Mouse (Mus musculus) cerebellum, postnatal 25 days (tissue): ENCODE measurements around the gene Crispld2.

ENCODE experiments used
- DNase-seq, 2 experiments: peaks; one replicate each; pipeline ENCODE4 v3.0.0; 2021; ENCODE audit warnings: mixed read lengths in 2 of 2

The Crispld2 gene

DNA sequence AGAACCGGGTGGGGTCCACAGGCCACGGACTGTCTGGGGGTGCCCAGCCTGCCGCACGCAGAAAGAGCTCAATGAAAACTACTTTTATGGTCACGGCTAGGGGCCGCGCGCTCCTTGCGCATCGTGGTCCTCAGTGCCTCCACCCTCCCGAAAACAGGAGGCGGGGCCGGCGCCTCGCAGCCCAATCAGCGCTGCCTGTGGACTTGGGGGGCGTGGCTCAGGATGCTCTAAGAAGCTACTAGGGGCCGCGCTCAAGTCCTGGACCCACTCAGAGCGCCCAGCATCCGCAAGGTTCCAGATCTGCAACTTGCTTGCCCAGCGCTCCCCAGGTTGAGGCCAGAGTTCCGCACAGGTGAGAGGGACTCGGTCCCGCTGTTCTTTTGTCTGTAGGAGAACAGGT is at the start of gene Crispld2:
Crispld2 (plus strand) TSS at position 190 of the 400 bp plus-strand sequence.
- peak; percentile 40 to 69 for DNase-seq

GRCm38 (mm10) chr8:119943616-119944015 is 48.6 kb upstream of the Crispld2 start:
- DNase-seq = peak; percentile 51 to 59

GRCm38 (mm10) chr8:119944096-119944811 is 48.0 kb upstream of the Crispld2 start:
- peak; percentile 89 to 90 for DNase-seq

DNA sequence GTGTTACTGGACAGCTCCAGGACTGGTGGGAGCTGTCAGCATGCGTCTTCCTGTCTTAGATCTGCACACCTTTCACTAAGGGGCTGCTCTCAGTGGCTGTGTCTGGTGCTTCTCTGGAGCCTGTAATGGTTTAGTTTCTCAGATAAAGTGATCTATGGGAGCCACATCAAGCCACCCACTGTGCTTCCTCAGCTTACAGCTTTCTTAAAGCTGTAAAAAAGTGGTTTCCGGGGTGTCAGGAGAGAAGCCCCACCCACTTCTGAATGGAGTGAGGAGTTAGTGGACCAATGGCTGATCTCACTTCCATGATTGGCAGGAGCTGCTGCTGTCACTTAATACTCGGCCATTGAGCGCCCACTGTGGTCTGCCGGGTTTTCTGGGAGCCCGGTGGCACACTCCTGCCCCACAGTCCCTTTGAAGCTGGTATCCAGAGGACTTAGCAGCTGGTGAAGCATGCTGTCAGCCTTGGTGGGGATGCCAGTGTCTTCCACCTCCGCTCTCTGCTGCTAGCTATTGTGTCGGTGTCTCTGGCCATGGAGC is 45.8 kb upstream of the Crispld2 start:
- DNase-seq = no peak

DNA sequence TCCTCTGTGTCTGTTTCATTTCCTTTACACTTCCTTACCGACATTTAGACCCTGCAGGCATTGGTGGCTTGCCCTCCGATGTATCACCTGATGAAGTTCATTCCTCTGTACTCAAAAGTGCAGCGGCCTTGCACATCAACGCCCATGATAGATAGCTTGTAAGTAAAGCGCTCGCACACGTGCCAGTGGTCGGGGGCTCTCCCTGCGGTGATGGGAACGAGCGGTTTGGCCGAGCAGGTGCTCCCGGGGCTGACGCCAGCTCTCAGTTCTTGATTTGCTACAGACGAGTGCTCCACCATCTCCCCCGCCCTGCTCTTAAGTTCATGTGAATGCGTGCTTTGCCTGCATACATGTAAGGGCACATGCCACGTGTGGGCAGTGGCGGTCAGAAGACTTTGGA is 44.6 kb upstream of the Crispld2 start:
- no peak for DNase-seq

DNA sequence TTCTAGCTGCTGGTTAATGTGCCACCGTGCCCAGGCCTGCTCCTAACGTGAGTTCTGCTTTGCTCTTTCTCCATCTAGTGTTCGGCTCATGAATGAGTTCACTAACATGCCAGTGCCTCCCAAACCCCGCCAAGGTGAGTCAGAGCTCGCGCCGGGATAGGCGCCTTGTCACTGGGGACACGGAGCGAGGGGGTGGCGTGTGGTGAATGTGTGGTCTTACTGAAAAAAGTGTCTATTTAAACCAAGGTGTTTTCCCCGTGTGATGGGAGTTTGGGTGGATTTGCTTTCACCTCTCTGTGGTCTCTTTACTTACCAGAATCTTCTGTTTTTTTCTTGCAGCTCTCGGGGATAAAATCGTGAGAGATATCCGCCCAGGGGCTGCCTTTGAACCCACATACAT is 43.9 kb upstream of the Crispld2 start:
- DNase-seq = no peak

DNA sequence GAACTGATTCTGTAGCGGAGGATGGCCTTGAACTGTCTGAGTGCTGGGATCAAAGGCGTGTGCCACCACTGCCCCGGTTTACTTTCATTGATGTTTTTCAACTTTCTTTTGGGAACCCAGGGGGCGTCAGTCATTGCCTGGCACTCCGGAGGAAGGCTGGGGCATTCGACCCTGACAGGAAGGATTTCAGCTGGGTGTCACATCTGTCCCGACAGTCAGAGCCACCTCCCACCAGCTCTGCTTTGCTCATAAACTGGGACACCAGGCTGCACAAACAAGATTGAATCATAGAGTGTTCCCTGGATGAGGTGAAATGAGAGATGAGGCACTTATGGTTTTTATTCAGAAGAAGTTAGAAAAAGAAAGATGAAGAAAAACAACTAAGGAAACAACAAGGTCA is 40.0 kb upstream of the Crispld2 start:
- DNase-seq = no peak

DNA sequence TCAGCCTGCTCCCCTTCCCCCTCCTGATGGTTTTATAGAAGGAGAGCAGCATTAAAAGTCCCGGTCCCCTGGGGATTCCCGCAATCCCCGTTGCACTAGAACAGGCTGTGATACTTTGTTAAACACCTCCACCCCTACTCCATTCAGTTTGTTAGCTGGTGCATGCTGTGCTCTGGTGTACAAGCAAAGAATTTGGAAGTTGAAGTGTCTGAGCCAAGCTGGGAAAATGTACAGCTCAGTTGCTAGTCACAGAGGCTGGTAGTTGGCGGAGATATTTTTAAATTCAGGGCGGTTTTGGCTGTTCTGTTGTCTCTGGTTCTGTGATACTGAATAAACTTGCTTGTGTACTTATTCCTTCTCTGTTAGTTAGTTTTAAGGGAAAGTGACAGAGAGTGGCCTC is 39.5 kb upstream of the Crispld2 start:
- no peak for DNase-seq

DNA sequence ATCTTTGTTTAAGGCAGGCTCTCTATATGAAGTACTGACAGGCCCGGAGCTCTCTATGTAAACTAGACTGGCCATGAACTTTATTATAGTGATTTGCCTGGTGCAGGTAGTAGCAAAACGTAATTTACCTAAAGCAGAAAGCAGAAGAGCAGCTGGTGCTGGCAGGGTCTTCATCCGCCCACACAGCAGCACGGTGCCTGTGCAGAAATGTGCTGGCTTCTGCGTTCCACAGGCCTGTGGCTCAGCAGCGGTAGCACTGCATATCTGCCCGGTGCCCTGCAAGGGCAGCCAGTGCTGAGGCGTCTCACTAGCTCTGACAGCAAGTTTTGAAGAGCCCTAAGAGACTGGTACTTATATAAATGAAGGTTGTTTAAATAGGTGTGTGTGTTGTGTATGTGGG is 36.9 kb upstream of the Crispld2 start:
- DNase-seq = no peak

DNA sequence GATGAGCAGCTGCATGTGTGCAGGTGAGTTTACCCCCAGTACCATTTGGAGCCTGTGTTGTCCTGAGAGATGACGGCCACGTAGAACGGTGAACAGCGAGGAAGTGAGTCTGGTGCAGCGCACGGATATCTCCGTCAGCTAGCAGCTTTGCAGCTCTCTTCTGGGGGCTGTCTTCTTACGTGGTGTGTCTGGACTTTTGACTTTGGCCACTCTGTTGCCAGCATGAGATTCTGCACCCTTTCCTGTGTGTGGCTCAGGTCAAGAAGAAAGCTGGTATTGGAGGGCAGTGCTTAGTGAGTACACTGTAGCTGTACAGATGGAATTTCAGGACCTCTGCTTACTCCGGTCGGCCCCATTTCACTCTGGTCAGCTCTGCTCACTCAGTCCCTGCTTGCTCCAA is 34.2 kb upstream of the Crispld2 start:
- DNase-seq = no peak

- DNase-seq = peak; percentile 81 to 87
Observed at GRCm38 (mm10) chr8:119960531-119961104, 31.6 kb upstream of the Crispld2 start.

- DNase-seq = no peak
Observed at GRCm38 (mm10) chr8:119964859-119965258, 27.4 kb upstream of the Crispld2 start.

GRCm38 (mm10) chr8:119967435-119967834 is 24.8 kb upstream of the Crispld2 start:
- no peak for DNase-seq

DNA sequence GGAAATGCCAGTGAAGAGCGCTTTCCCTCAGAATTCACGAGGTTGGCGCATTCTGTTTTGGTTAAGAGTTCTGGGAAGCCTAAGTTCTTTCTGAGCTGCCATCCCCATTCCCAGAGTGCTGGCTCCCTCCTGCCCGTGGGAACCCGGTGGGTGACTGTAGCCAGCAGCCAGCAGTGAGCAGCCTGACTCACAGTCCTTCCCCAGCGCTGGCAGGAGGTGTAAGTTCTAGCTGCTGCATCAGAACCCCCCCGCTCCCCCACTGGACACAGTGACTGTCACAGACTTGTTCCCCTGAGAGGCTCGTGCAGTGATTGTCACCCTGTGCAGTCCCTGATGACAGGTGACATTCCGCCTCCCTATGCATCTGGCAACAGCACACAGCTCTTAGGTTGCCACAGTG is 22.1 kb upstream of the Crispld2 start:
- no peak for DNase-seq

- no peak for DNase-seq
Observed at GRCm38 (mm10) chr8:119972558-119972957, 19.7 kb upstream of the Crispld2 start.

GRCm38 (mm10) chr8:119978770-119979381 is 13.4 kb upstream of the Crispld2 start:
- DNase-seq = peak; percentile 38 to 45

- DNase-seq = no peak
Observed at GRCm38 (mm10) chr8:119981253-119981652, 11.0 kb upstream of the Crispld2 start.

GRCm38 (mm10) chr8:119984085-119984484 is 8.2 kb upstream of the Crispld2 start:
- DNase-seq = no peak

- DNase-seq = no peak
Observed at GRCm38 (mm10) chr8:119986174-119986573, 6.1 kb upstream of the Crispld2 start.

- peak; percentile 56 to 70 for DNase-seq
Observed at GRCm38 (mm10) chr8:119988087-119988486, 4.2 kb upstream of the Crispld2 start.

DNA sequence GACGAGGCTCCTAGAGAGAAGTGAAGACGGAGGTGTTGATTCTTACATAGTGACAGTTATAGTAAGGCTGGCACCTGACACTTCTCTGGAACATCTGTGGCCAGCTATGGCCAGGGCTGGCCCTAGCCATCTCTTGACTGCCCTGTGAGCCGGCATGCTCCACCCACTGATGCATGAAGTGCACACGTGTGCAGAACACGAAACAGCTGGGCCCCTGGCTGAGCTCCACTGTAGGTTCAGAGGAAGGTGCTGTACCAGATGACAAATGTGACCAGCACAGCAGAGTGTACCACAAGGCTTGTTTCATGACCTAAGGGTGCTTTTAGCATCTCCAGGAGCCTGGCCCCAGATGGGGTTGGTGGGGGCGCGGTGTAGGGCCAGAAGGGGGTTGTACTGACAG is 1.9 kb downstream of the Crispld2 start:
- no peak for DNase-seq

GRCm38 (mm10) chr8:119994556-119994955 is 2.3 kb downstream of the Crispld2 start:
- no peak for DNase-seq

DNA sequence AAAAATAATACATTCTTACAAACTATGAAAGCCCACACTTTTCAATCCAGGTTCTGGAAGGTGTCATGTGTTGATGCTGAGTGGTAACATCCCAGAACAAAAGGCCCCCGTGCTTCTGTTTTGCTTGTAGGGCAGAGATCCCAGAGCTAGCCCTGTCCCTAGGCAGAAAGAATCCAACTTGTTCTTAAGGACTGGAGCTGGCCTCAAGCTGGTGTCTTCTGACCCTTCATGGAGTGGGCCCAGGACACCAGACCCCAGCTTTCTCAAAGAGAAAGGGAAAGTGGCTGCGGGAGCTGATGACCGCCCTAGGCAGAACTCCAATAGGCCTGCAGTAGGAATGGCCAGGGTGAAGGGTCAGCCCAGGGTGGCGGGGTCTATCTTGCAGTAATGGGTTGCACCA is 5.0 kb downstream of the Crispld2 start:
- no peak for DNase-seq

DNA sequence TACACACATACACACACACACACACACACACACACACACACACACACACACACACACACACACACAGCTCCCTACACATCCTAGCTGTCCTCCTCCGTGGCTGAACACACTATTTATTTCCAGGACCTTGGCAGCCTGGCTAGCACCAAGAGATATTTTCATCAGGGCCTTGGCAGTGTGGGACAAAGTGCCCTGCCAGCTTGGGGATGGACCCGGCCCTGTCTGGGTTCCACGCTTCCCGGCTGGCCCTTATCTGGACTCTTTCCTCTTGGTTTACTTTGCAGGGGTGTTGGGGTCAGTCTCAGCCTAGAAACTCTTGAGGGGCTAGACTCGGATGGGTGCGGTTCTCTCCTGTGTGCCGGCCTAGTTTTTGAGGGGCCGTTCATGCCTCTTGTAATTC is 8.2 kb downstream of the Crispld2 start:
- DNase-seq = peak in 1 of 2 experiments; percentile 23
